Mouse (Mus musculus) neural tube, embryonic 15.5 days (tissue): Measurements from ENCODE around the gene Axin2. TPM values are rescaled to one million over a fixed set of nuclear protein-coding genes. Genes with fewer than 3 reads are reported as not detected.

Experiments used
- ATAC-seq: fragments of 200-750 bp; cut with Nextera tagmentation; 2 replicates; pipeline ENCODE4 v1.8.0; 2017; ENCODE audit warnings: mild to moderate bottlenecking, moderate TSS enrichment, moderate library complexity; ENCODE audit not compliant: low FRiP score
- H3K27ac ChIP-seq: fragments of 300-500 bp; sonication (generic); replicated peaks from 2 replicates; pipeline ENCODE4 v1.5.1; 2015; ENCODE audit warnings: mild to moderate bottlenecking, inconsistent platforms
- H3K27me3 ChIP-seq: fragments of 300-500 bp; sonication (generic); replicated peaks from 2 replicates; pipeline ENCODE4 v1.6.1; 2015; ENCODE audit warnings: inconsistent platforms
- H3K36me3 ChIP-seq: fragments of 300-500 bp; sonication (generic); 2 replicates; pipeline ENCODE4 v1.6.1; 2015; ENCODE audit warnings: inconsistent platforms
- H3K4me1 ChIP-seq: fragments of 300-500 bp; sonication (generic); 2 replicates; pipeline ENCODE4 v1.6.1; 2015; ENCODE audit warnings: inconsistent platforms
- H3K4me2 ChIP-seq: fragments of 300-500 bp; sonication (generic); 2 replicates; pipeline ENCODE4 v1.6.1; 2015; ENCODE audit warnings: inconsistent platforms, mild to moderate bottlenecking, moderate library complexity
- H3K4me3 ChIP-seq: fragments of 300-500 bp; sonication (generic); replicated peaks from 2 replicates; pipeline ENCODE4 v1.5.1; 2015; ENCODE audit warnings: mild to moderate bottlenecking, inconsistent platforms
- H3K9ac ChIP-seq: fragments of 300-500 bp; sonication (generic); replicated peaks from 2 replicates; pipeline ENCODE4 v1.6.1; 2015; ENCODE audit warnings: mild to moderate bottlenecking, inconsistent platforms
- H3K9me3 ChIP-seq: fragments of 300-500 bp; sonication (generic); replicated peaks from 2 replicates; pipeline ENCODE4 v1.6.1; 2016; ENCODE audit warnings: inconsistent platforms
- WGBS: fragments of 180-500 bp; shearing (Covaris S2); methylation state at CpG from one replicate; pipeline ENCODE4 v1.1.7; 2015; ENCODE audit warnings: mixed read lengths; 5-methylcytosine and 5-hydroxymethylcytosine counted together
- polyA plus RNA-seq: library from polyadenylated mRNA; unstranded; fragments of >200 nt; fragmentation: Nextera tagmentation; extraction: Ambion mirVana; gene quantifications from 2 replicates; pipeline ENCODE4 v1.2.1, GENCODE M21; 2015

The Axin2 gene
- polyA plus RNA-seq, 1 experiment from 2014 or later, result 6.3 TPM

DNA sequence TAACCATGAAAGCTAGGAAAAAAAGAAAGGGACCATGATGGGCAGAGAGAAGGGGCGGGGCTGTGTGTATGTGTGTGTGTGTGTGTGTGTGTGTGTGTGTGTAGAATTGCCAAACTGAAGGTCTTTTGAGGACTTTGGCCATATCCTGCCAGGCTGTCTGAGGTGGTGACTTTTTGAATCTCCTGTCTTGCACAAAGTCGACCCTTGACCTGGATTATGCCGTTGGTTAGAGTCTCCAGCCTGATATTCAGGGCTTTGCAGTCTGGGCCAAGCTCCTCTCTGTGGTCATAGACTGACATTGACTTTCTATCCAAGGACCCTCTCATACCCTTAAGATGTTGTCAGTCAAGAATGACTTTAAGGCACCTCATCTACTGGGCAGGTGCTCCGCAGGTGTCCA, 35.8 kb downstream of the Axin2 start:
- H3K9me3 ChIP-seq, result no peaks in the 10 kb centered on the region
- H3K4me1 ChIP-seq, result peaks cover 2% of the 10 kb centered on the region; the same call in 1 of the 2 replicates
- no peaks in the 10 kb centered on the region for H3K27me3 ChIP-seq
- H3K36me3 ChIP-seq, result 0 out of 2 replicates have a peak, but pooled peaks cover 2% of the 10 kb centered on the region
- H3K4me2 ChIP-seq, result no peak overlapping the region
- no peak overlapping the region for H3K9ac ChIP-seq
- ATAC-seq, result no peak
- no peak overlapping the region for H3K27ac ChIP-seq
- WGBS, result 95% methylated on average over 4 of the region's 4 CpGs
- H3K4me3 ChIP-seq, result no peak overlapping the region

DNA sequence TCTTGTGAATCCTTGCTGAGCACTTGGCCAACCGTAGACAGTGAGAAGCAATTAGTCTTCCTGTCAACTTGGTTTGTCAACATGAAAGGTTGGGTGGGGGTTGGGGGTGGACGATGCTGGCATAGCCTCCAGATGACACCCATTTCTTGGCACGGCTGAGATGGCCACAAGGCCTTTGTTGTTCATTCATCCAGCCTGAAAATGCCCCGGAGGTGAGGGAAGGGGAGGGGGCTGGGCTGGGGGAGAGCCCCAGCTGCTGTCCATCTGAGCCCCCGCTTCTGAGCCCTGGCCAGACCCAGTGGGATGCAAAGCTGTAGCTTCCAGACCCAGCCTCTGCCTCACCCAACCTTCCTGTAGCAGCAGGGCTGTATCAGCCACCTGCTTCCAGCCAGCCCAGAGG, 38.2 kb downstream of the Axin2 start:
- Histone ChIP-seq H3K27ac (no peak overlapping the region), H3K27me3 (no peaks in the 10 kb centered on the region), H3K36me3 (no peaks in the 10 kb centered on the region), H3K4me3 (no peak overlapping the region), H3K4me2 (no peak overlapping the region), H3K9ac (no peak overlapping the region), H3K4me1 (peaks cover 10% of the 10 kb centered on the region), H3K9me3 (no peaks in the 10 kb centered on the region)
- 15% methylated on average over 5 of the region's 5 CpGs for WGBS
- no peak for ATAC-seq

GRCm38 (mm10) chr11:108959196-108959595, 39.0 kb downstream of the Axin2 start:
- no peak overlapping the region for H3K4me3 ChIP-seq
- H3K4me1 ChIP-seq, result peaks cover 10% of the 10 kb centered on the region
- no peak overlapping the region for H3K9ac ChIP-seq
- H3K4me2 ChIP-seq, result no peak overlapping the region
- H3K27me3 ChIP-seq, result no peaks in the 10 kb centered on the region
- no peaks in the 10 kb centered on the region for H3K36me3 ChIP-seq
- H3K9me3 ChIP-seq, result no peaks in the 10 kb centered on the region
- H3K27ac ChIP-seq, result no peak overlapping the region
- 47% methylated on average over 5 of the region's 5 CpGs for WGBS
- ATAC-seq, result no peak

GRCm38 (mm10) chr11:108961651-108962065, 41.5 kb downstream of the Axin2 start:
- Histone ChIP-seq H3K36me3 (no peaks in the 10 kb centered on the region), H3K9me3 (no peaks in the 10 kb centered on the region), H3K27ac (0 out of 2 replicates have a peak overlapping the region, but pooled peaks have one; percentile 28), H3K4me3 (no peak overlapping the region), H3K4me1 (peaks cover 10% of the 10 kb centered on the region), H3K27me3 (no peaks in the 10 kb centered on the region), H3K4me2 (peak overlapping the region; percentile 37), H3K9ac (no peak overlapping the region)
- WGBS, result 5% methylated on average over 11 of the region's 11 CpGs
- ATAC-seq, result no peak

DNA sequence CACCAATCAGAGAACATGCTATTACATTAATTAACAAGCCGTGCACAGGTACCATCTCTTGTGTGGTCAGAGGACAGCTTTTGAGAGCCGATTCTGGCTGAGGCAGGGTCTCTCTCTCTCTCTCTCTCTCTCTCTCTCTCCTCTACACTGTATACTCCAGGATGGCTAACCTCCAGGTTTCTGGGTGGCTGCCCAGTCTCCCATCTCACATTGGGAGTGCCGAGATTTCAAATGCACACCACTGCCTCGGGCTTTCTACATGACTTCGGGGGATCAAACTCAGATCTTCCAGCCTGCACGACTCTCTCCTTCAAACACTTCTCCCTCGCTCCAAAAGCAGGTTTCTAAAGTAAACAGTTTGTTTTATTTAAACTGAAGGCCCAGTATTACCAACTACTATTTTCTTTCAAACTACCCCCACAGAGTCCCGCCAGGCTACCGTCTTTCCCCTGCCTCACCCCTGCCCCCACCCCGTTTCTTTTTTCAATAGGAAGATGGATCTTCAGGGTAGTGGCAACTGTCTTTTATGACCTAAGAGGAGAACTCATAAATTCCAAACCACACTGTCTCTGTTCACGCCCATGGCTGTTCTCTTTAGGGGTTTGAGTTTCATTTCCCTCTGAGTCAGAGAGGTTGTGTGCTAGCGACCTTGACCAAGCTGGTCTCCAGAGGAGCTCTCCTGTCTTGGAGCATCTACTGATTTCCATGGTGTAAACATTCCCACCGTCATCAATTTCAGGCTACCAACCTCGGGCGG, 43.5 kb downstream of the Axin2 start:
- no peaks in the 10 kb centered on the region for H3K9me3 ChIP-seq
- no peak overlapping the region for H3K27ac ChIP-seq
- H3K9ac ChIP-seq, result no peak overlapping the region
- H3K36me3 ChIP-seq, result no peaks in the 10 kb centered on the region
- H3K4me2 ChIP-seq, result no peak overlapping the region
- no peak for ATAC-seq
- H3K4me1 ChIP-seq, result peaks cover 8% of the 10 kb centered on the region
- 54% methylated on average over 15 of the region's 15 CpGs for WGBS
- no peak overlapping the region for H3K4me3 ChIP-seq
- no peaks in the 10 kb centered on the region for H3K27me3 ChIP-seq

DNA sequence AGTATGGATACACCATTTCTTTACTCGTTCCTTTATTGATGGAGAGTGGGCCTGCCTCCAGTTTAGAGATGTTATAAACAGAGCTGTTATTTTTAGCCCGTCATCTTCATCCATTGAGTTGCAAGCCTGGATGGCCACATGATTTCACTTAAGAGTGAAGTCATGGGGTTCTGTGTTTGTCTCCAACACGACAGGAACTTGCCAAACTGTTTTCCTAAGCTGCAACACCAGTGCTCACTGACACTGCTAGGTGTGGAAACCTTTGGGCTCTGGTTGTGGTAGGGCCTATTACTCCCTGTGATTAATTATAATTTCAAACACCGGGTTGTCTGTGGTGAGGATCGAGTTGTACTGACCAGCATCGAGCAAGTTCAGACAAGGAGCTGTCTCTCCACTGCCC, 45.6 kb downstream of the Axin2 start:
- no peak for ATAC-seq
- Histone ChIP-seq H3K9me3 (no peaks in the 10 kb centered on the region), H3K4me2 (no peak overlapping the region), H3K9ac (no peak overlapping the region), H3K27me3 (no peaks in the 10 kb centered on the region), H3K4me3 (no peak overlapping the region), H3K27ac (no peak overlapping the region), H3K4me1 (peaks cover 8% of the 10 kb centered on the region), H3K36me3 (no peaks in the 10 kb centered on the region)
- WGBS, result 78% methylated on average over 6 of the region's 6 CpGs

GRCm38 (mm10) chr11:108973459-108973858, 53.3 kb downstream of the Axin2 start:
- no peaks in the 10 kb centered on the region for H3K9me3 ChIP-seq
- ATAC-seq, result no peak
- H3K36me3 ChIP-seq, result no peaks in the 10 kb centered on the region
- WGBS, result 58% methylated on average over 4 of the region's 4 CpGs
- H3K9ac ChIP-seq, result no peak overlapping the region
- no peak overlapping the region for H3K4me2 ChIP-seq
- H3K4me3 ChIP-seq, result no peak overlapping the region
- H3K27me3 ChIP-seq, result no peaks in the 10 kb centered on the region
- H3K27ac ChIP-seq, result no peak overlapping the region
- peaks cover 7% of the 10 kb centered on the region; the same call in 1 of the 2 replicates for H3K4me1 ChIP-seq

DNA sequence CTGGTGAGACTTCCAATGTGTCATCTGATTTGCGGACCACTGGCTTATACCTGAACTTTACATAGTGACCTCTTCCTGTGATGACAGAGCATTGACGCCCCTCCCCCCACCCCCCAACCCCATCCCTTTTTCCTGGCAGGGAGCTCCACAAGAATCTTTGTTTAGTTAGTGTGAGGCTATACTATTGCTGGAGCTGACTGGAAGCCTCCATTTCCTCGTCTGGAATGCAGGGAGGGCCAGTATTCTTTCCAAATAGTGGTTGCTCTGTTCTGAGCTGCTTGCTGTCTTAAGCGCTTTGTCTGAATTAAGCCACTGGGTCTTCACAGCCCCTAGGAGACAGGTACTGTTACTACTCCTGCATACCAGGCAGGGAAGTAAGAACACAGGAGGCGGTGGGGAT, 53.7 kb downstream of the Axin2 start:
- Histone ChIP-seq H3K4me1 (peaks cover 7% of the 10 kb centered on the region; the same call in 1 of the 2 replicates), H3K4me2 (no peak overlapping the region), H3K9ac (no peak overlapping the region), H3K27me3 (no peaks in the 10 kb centered on the region), H3K9me3 (no peaks in the 10 kb centered on the region), H3K36me3 (no peaks in the 10 kb centered on the region), H3K27ac (no peak overlapping the region), H3K4me3 (no peak overlapping the region)
- WGBS, result 59% methylated on average over 5 of the region's 5 CpGs
- ATAC-seq, result no peak

DNA sequence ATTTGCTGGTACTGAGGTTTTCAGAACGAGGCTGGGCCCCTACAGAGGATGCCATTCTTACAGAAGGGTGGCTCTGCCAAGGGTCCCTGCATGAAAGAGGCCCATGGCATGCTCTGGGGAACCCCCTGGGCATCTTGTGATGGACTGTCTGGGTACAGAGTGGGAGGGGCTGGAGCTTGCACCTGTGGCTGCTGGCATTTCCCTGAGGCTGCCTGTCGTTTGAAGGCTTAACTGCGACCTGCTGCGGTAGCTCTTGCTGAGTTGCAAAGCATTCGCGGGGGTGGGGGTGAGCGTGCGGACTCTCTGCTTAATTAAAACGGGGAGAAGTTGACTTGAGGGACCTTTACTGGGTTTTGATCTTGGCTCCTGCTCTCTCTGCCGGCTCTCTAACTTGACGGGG, 55.4 kb downstream of the Axin2 start:
- Histone ChIP-seq H3K27ac (no peak overlapping the region), H3K4me3 (no peak overlapping the region), H3K27me3 (no peaks in the 10 kb centered on the region), H3K9me3 (no peaks in the 10 kb centered on the region), H3K36me3 (no peaks in the 10 kb centered on the region), H3K9ac (no peak overlapping the region), H3K4me2 (no peak overlapping the region), H3K4me1 (peaks cover 7% of the 10 kb centered on the region; the same call in 1 of the 2 replicates)
- 27% methylated on average over 11 of the region's 11 CpGs for WGBS
- no peak for ATAC-seq

DNA sequence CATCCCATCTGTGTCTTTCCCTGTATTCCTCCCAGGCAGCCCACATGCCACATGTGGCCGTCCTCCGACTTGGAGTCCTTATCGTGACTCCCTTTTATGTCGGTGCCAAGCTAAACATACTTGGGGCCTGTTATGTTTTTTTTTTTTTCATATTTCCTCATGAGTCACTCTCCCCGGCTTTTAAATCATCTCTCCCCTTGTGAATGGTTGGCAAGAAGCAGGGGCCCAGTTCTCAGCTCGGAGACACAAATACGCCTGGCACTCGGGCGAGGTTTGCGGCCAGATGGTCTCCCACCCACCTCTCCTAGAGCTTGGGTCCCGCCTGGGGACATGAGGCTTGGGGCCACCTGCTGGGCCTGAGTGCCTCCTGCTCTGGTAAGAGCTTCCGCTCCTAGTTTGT, 60.4 kb downstream of the Axin2 start:
- Histone ChIP-seq H3K4me1 (no peaks in the 10 kb centered on the region), H3K9ac (no peak overlapping the region), H3K9me3 (no peaks in the 10 kb centered on the region), H3K4me2 (no peak overlapping the region), H3K36me3 (no peaks in the 10 kb centered on the region), H3K4me3 (no peak overlapping the region), H3K27ac (no peak overlapping the region), H3K27me3 (no peaks in the 10 kb centered on the region)
- WGBS, result 81% methylated on average over 12 of the region's 12 CpGs
- no peak for ATAC-seq

DNA sequence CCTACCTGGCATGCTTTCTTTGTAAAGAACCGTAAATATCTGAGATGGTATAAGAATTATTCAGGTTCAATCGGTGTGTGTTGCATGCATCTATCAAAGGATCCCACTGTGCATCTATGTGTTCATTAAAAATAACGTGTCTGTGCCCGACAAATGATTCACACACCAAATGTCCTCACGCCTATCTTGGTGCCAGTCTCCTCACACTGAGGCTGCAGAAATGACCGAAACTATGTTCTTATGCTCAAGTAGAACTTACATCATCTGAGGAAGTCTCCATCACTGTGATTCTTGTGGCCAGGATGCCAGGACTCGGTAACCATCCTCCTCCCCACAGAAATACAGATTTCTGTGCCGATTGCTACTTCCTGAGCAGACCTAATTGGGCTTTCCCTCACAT, 60.9 kb downstream of the Axin2 start:
- H3K9me3 ChIP-seq, result no peaks in the 10 kb centered on the region
- H3K4me3 ChIP-seq, result no peak overlapping the region
- H3K4me2 ChIP-seq, result no peak overlapping the region
- no peak for ATAC-seq
- no peak overlapping the region for H3K9ac ChIP-seq
- WGBS, result 91% methylated on average over 8 of the region's 8 CpGs
- no peaks in the 10 kb centered on the region for H3K27me3 ChIP-seq
- no peak overlapping the region for H3K27ac ChIP-seq
- no peaks in the 10 kb centered on the region for H3K4me1 ChIP-seq
- no peaks in the 10 kb centered on the region for H3K36me3 ChIP-seq

DNA sequence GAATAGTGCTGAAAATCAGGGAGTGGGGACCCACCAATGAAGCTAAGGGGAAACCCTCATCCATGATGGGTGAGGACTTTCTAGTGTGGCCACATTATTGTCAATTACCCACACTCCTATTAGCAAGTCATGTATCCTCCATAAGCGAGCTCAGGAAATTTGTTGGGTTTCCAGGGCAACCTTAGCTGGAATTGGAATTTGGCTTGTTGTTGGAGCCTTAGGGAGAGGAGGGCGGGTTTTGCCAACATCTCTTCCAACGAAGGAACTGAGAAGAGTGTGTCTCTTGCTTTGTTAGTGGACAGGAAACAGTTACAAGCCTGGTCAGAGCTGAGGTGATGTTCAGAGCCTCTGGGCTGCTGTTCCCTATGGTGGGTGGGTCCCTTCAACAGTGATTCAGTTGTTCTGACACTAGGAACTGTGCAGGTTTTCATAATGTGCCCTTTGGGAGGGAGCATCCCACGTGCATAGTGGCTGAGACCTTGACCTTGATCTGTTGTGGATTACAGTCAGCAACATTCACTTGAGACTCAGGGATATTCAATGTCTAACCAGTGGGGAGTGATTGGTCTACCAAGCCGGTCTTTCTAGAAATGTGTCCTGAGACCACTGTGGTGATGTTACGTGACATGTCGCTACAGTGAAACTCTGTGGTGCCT, 63.4 kb downstream of the Axin2 start:
- Histone ChIP-seq H3K36me3 (no peaks in the 10 kb centered on the region), H3K4me2 (no peak overlapping the region), H3K27ac (no peak overlapping the region), H3K4me3 (no peak overlapping the region), H3K9ac (no peak overlapping the region), H3K4me1 (no peaks in the 10 kb centered on the region), H3K9me3 (no peaks in the 10 kb centered on the region), H3K27me3 (no peaks in the 10 kb centered on the region)
- WGBS, result 70% methylated on average over 7 of the region's 7 CpGs
- ATAC-seq, result no peak
